Mouse (Mus musculus) kidney, embryonic 14.5 days (tissue): ENCODE data around the gene Kcnab1. TPM values are rescaled to one million over a fixed set of nuclear protein-coding genes. Genes with fewer than 3 reads are reported as not detected.

Experiments used
- ATAC-seq: fragments of 200-750 bp; cut with Nextera tagmentation; 2 replicates; pipeline ENCODE4 v1.8.0; 2017; ENCODE audit warnings: moderate number of reproducible peaks, mild to moderate bottlenecking, moderate TSS enrichment, moderate library complexity; ENCODE audit not compliant: low FRiP score, low TSS enrichment
- H3K27ac ChIP-seq: fragments of 300-500 bp; sonication (generic); 2 replicates; pipeline ENCODE4 v1.5.1; 2014; ENCODE audit warnings: low read depth, mild to moderate bottlenecking, low read length, moderate library complexity, mixed read lengths
- H3K27me3 ChIP-seq: fragments of 300-500 bp; sonication (generic); 2 replicates; pipeline ENCODE4 v1.6.1; 2014; ENCODE audit warnings: mild to moderate bottlenecking, low read length; ENCODE audit not compliant: control insufficient read depth, insufficient read depth
- H3K36me3 ChIP-seq: fragments of 300-500 bp; sonication (generic); 2 replicates; pipeline ENCODE4 v1.6.1; 2014; ENCODE audit warnings: low read length, mixed read lengths; ENCODE audit not compliant: control insufficient read depth, insufficient read depth
- H3K4me1 ChIP-seq: fragments of 300-500 bp; sonication (generic); 2 replicates; pipeline ENCODE4 v1.6.1; 2014; ENCODE audit warnings: low read length, mixed read lengths; ENCODE audit not compliant: control insufficient read depth, insufficient read depth
- H3K4me2 ChIP-seq: fragments of 300-500 bp; sonication (generic); replicated peaks from 2 replicates; pipeline ENCODE4 v1.6.1; 2014; ENCODE audit warnings: low read depth, mild to moderate bottlenecking, low read length
- H3K4me3 ChIP-seq: fragments of 300-500 bp; sonication (generic); 2 replicates; pipeline ENCODE4 v1.5.1; 2014; ENCODE audit warnings: mild to moderate bottlenecking, low read length
- H3K9ac ChIP-seq: fragments of 300-500 bp; sonication (generic); 2 replicates; pipeline ENCODE4 v1.6.1; 2014; ENCODE audit warnings: low read depth, mild to moderate bottlenecking, low read length, moderate library complexity
- H3K9me3 ChIP-seq: fragments of 300-500 bp; sonication (generic); 2 replicates; pipeline ENCODE4 v1.6.1; 2016; ENCODE audit warnings: low read length; ENCODE audit not compliant: control insufficient read depth
- WGBS: fragments of 180-500 bp; shearing (Covaris S2); extraction: QIAGEN DNeasy Blood & Tissue Kit; methylation state at CpG from one replicate; pipeline ENCODE4 v1.1.7; 2014; 5-methylcytosine and 5-hydroxymethylcytosine counted together
- polyA plus RNA-seq: library from polyadenylated mRNA; unstranded; fragments of >200 nt; fragmentation: Nextera tagmentation; extraction: Ambion mirVana; gene quantifications from 2 replicates; pipeline ENCODE4 v1.2.1, GENCODE M21; 2014

The Kcnab1 gene
- polyA plus RNA-seq, result 2.4 and 3.5 TPM in 2 replicates

DNA sequence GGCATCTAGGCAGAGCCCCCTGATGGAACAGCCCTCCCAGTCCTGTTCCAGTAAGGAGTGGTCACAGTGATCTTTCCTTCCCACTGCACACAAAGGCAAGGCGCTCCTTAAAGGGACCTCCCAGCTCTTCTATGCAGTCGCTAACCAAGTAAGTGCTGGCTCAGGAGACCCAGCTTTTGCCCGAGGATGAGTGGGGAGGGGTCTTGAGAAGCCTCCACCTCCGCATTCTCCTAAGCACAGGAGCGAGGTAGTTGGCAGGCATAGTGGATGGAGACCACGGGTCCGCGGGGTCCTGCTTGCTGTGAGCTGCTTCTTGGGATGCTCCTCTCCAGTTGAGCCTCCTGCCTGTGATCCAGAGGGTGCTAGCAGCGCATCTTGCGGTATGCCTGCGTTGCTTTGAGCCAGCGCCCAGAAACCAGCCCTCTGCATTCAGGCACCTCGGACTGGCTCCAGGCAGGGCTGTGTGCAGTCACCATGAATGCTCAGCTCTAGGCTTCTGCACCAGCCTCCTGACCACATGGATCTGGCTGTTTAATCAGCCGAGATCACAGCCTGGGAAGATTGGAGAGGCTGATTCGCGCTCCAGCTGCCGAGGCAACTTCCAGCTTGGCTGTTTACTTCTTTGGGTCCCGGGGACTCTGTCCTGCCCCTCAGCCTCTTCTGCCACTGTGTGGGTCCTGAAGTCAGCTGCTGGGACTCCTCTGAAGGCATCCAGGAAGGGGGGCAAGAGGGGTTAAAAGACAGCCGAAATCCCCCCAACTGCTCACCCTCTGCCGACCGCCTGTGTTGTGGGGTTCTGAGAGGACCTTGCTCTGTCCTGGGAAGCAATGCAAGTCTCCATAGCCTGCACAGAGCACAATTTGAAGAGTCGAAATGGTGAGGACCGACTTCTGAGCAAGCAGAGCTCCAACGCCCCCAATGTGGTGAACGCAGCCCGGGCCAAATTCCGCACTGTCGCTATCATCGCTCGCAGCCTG, at the start of gene Kcnab1:
Kcnab1 (plus strand) TSS at position 440 of the 977 bp plus-strand sequence.
- H3K9me3 ChIP-seq, result no peaks in the 10 kb centered on the region
- no peaks in the 10 kb centered on the region for H3K4me1 ChIP-seq
- H3K4me3 ChIP-seq, result peak within 1 kb of the TSS; percentile 34
- H3K27me3 ChIP-seq, result no peaks in the 10 kb centered on the region
- H3K9ac ChIP-seq, result peak within 1 kb of the TSS; percentile 28; the same call in 1 of the 2 replicates
- peak; percentile 89 for ATAC-seq
- H3K27ac ChIP-seq, result no peak within 1 kb of the TSS
- H3K36me3 ChIP-seq, result no peaks in the 10 kb centered on the region
- peak within 1 kb of the TSS; percentile 67 for H3K4me2 ChIP-seq
- WGBS, result under 1% methylated on average over 30 of the region's 30 CpGs

DNA sequence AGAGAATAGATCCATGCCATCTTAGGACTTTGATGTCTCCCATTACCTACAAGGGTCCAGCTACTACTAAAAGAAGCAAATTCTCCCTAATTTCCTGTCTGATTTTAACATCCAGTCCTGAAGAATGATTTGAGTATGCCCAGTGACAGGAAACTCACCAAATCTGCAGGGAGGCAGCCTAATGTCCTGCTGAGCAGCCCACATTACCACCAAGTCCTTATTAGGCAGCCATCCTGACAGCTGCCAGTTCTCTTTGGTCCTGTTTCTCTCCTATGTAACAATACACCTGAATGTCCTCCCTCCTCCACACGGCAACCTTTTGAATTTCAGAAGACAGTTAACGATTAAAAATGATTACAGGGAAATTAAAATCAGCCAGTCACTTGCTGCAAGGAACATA, 20.9 kb upstream of the Kcnab1 start:
- no peak overlapping the region for H3K4me3 ChIP-seq
- no peak for ATAC-seq
- H3K4me2 ChIP-seq, result no peak overlapping the region
- no peaks in the 10 kb centered on the region for H3K27me3 ChIP-seq
- WGBS, result 46% methylated on average over 2 of the region's 2 CpGs
- no peaks in the 10 kb centered on the region for H3K4me1 ChIP-seq
- no peak overlapping the region for H3K9ac ChIP-seq
- no peak overlapping the region for H3K27ac ChIP-seq
- H3K36me3 ChIP-seq, result no peaks in the 10 kb centered on the region
- H3K9me3 ChIP-seq, result peaks cover 5% of the 10 kb centered on the region; the same call in 1 of the 2 replicates

DNA sequence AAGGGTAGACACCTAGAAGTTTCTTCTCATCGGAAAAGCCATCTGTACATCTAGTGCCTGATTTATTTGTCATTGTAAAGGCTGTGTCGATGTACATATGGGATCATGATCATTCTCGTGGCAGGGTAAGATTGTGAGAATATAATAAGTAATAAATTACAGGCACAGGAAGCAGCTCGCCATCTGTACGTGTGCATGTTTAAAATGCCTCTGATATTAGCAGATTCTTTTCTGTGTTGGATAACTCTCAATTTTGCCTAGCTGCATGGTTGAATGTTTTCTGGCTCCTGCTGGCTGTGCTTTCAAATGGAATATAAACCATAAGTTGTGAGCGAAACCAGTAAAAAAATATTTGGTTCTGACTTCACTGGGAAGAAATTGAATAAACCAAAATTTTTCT, 5.1 kb upstream of the Kcnab1 start:
- Histone ChIP-seq H3K9me3 (no peaks in the 10 kb centered on the region), H3K4me3 (no peak overlapping the region), H3K4me1 (no peaks in the 10 kb centered on the region), H3K4me2 (no peak overlapping the region), H3K27ac (no peak overlapping the region), H3K27me3 (no peaks in the 10 kb centered on the region), H3K9ac (no peak overlapping the region), H3K36me3 (no peaks in the 10 kb centered on the region)
- WGBS, result 66% methylated on average over 6 of the region's 6 CpGs
- ATAC-seq, result no peak

DNA sequence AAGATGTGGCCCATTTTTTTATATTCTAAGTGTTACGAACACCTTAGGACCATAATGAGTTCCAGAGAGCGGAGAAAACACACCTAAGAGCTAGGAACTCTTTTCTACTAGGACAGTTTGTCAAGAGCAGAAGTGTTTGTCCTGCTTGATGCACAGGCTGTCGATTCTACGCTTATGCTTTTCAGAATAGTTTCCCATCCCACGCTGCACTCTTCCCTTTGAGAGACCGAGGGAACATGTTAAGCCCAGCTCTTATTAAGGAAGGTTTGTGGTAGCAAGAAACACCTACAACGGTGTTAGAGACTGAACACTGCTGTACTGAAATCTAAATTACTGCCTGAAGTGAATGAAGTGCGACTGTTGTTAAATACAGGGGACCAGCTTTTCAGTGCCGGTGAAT, 1.0 kb downstream of the Kcnab1 start:
- no peaks in the 10 kb centered on the region for H3K36me3 ChIP-seq
- H3K4me1 ChIP-seq, result no peaks in the 10 kb centered on the region
- H3K9ac ChIP-seq, result no peak overlapping the region
- WGBS, result 58% methylated on average over 9 of the region's 9 CpGs
- H3K9me3 ChIP-seq, result no peaks in the 10 kb centered on the region
- H3K27me3 ChIP-seq, result no peaks in the 10 kb centered on the region
- H3K4me3 ChIP-seq, result peak overlapping the region; percentile 34; the same call in 1 of the 2 replicates
- H3K27ac ChIP-seq, result no peak overlapping the region
- H3K4me2 ChIP-seq, result peak overlapping the region; percentile 67
- ATAC-seq, result no peak

DNA sequence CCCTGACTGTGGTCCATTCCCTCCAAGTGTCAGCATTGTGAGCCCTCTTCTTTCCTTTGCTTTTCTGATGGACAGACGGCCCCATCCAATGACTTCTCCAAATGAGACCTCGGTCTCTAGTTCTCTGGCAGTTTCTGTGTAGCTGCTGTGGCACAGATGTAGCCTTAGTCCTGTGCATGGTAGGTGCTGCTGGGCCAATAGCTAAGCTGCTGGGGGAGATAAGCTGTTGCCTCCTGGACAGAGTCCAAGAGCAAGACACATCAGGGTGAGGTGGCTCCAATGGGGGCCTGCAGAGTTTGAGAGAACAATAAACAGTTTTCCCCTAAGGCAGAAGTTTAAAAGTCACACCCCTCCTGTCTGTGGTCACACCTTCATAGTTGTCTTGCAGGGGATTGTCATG, 2.0 kb downstream of the Kcnab1 start:
- Histone ChIP-seq H3K27ac (no peak overlapping the region), H3K4me2 (no peak overlapping the region), H3K4me1 (no peaks in the 10 kb centered on the region), H3K9ac (no peak overlapping the region), H3K9me3 (no peaks in the 10 kb centered on the region), H3K36me3 (no peaks in the 10 kb centered on the region), H3K27me3 (no peaks in the 10 kb centered on the region), H3K4me3 (no peak overlapping the region)
- no peak for ATAC-seq
- WGBS, result 81% methylated on average over 2 of the region's 2 CpGs

DNA sequence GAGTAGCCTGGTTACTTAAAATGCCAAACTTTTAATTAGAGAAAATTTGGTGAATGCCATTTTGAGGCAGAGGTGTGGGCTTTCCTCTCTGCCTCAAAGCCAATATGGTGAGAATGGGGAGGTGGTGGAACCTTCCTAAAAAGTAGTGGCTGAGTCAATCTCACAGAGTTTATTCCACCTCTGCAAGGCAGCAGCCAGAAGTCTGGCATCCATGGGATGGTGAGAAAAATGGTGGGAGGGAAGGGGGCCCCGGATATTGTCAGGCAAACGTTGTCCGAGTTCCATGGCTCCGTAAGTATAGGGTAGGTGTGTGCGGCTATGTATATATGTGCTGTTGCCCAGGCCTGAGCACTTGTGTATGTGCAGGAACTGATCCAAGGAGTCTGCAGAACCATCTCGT, 6.0 kb downstream of the Kcnab1 start:
- Histone ChIP-seq H3K27ac (no peak overlapping the region), H3K27me3 (no peaks in the 10 kb centered on the region), H3K4me2 (no peak overlapping the region), H3K36me3 (no peaks in the 10 kb centered on the region), H3K9me3 (no peaks in the 10 kb centered on the region), H3K9ac (no peak overlapping the region), H3K4me3 (no peak overlapping the region), H3K4me1 (no peaks in the 10 kb centered on the region)
- ATAC-seq, result no peak
- WGBS, result 88% methylated on average over 6 of the region's 6 CpGs

DNA sequence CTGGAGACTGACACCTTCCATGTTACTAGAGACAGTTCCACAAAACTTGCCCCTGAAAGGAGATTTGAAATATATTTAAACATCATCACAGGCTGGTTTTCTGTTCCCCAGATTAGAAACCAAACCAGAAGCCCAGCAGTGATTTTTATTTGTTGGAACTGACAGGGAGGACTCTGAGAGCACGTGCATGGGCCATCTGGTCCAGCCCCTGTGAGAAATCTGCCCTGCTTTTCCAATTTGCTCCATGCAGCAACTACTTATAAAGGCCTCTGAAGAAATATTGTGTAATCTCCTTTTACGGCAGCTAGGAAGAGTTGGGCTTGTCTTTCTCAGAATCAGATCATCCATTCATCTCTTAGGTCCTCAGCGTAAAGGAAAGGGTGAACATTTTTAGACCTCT, 7.8 kb downstream of the Kcnab1 start:
- H3K27ac ChIP-seq, result no peak overlapping the region

DNA sequence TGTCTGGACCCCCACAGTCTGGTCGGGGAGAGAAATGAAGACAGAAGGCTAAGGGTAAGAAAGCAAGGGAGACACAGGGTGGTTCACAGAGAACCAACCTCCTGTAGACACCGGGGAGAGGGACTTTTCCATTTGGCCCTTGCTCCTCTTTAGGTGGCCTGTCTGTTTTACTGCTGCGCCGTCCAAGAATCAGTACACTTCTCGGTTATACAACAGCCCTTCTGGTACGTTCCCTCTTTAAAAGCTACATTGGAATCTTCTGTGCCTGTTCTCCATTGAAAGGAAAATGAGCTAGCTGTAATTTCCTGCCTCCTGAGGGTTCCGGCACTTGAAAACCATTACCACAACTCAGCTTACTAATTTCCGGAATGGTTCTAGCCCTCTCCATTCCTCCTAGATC, 8.2 kb downstream of the Kcnab1 start:
- Histone ChIP-seq H3K4me1 (no peaks in the 10 kb centered on the region), H3K27me3 (no peaks in the 10 kb centered on the region), H3K36me3 (no peaks in the 10 kb centered on the region), H3K4me3 (no peak overlapping the region), H3K9me3 (no peaks in the 10 kb centered on the region), H3K4me2 (no peak overlapping the region), H3K9ac (no peak overlapping the region), H3K27ac (no peak overlapping the region)
- WGBS, result 65% methylated on average over 8 of the region's 8 CpGs
- no peak for ATAC-seq

More for the DNA sequence above, 7.8 kb downstream of the Kcnab1 start:
- Histone ChIP-seq H3K9me3 (no peaks in the 10 kb centered on the region), H3K4me1 (no peaks in the 10 kb centered on the region), H3K36me3 (no peaks in the 10 kb centered on the region), H3K9ac (no peak overlapping the region), H3K4me2 (no peak overlapping the region), H3K4me3 (no peak overlapping the region), H3K27me3 (no peaks in the 10 kb centered on the region)
- WGBS, result 71% methylated on average over 3 of the region's 3 CpGs
- no peak for ATAC-seq

DNA sequence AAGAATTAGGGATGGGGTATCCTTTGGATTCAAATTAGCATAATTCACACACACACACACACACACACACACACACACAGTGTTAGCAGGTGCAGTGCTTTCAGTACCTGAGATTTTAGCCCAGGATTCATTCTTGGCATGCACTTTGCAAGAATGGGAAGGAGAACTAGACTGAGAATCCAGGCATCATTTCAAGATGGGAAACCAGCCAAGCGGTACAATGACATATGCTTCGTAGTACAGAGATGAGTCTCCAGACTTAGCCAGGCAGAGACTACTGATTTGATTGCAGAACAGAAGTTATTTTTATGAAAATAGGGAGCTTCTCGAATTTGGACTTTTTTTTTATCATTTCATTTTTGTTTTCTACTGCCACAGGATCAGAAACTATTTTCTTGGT, 15.8 kb downstream of the Kcnab1 start:
- Histone ChIP-seq H3K9ac (no peak overlapping the region), H3K4me2 (no peak overlapping the region), H3K9me3 (no peaks in the 10 kb centered on the region), H3K27ac (no peak overlapping the region), H3K36me3 (no peaks in the 10 kb centered on the region), H3K4me1 (no peaks in the 10 kb centered on the region), H3K4me3 (no peak overlapping the region), H3K27me3 (no peaks in the 10 kb centered on the region)
- 69% methylated on average over 3 of the region's 3 CpGs for WGBS
- no peak for ATAC-seq
